Mouse (Mus musculus): ENCODE measurements around the gene Fahd2a. TPM values are rescaled to one million over a fixed set of nuclear protein-coding genes. Genes with fewer than 3 reads are reported as not detected.

Gene Fahd2a
- polyA plus RNA-seq (2014; fragmentation: Illumina TruSeq; extraction: RNeasy Lipid Tissue Mini Kit (QIAGEN cat#74804); ENCODE audit: low replicate concordance), result 3.5 TPM

DNA sequence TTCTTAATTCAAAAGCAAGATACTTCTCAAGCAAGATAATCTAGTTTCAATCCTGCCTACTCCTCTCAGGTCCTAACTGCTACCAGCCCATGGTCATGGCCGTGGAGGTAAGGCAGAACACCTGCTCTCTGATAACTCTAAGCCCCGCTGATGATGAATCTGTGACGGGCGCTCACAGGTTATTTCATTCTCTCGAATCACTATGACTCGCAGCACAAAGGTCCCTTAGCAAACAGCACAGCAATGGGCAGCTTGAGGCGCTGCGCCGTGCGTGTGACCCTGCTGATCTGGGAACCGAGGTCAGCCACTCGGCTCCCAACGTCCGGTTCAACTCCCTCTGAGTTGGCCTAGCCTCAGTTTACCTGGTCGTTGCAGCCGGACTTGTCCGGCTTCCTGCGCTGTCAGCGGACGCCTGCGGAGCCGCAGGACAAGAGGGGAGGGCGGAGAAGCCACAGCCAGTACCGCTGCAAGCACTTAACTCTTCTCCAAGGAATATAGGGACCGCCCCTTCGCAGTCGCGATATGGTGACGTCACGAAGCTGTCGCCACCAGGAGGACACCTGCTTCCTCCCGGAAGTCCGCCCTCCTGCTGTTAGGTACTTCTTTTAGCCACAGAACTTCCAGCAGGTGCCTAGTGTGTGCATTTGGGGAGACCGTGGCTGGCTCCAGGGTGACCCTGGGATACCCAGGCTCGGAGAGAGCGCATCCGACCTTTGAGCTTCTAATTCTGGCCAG is at the start of gene Fahd2a:
Gene Fahd2a (minus strand): TSS at position 511 of the 735 bp plus-strand sequence.

DNA sequence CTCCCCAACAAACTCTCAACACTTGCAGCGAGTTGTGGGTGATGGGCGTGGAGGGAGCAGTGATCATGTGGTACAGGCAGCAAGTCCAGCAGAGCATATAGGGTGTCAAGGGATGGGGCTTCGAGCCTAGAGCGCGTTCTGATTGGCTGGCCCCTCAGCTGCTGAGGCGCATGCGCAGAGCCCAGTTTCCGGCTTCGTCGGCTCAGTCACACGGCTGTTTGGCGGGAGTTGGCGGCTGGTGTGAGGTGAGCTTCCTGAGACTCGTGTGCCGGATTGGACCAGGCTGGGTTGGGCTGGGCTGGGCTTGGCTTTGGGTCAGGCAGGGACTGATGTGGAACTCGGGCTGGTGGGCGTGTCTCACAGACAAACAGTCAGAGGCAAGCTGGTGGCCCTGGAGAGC is 19.4 kb downstream of the Fahd2a start, which contains the start of gene Gpat2:
Gene Gpat2 (plus strand): TSS at position 223 of the 400 bp plus-strand sequence.

Other genes starting within 250 kb of the Fahd2a start
- 0.63 TPM for gene 1810024B03Rik, start 236.3 kb downstream of the Fahd2a start, polyA plus RNA-seq (2014; fragmentation: Illumina TruSeq; extraction: RNeasy Lipid Tissue Mini Kit (QIAGEN cat#74804); ENCODE audit: low replicate concordance)
- 16.6 TPM for gene Snrnp200, start 236.2 kb downstream of the Fahd2a start, polyA plus RNA-seq (2014; fragmentation: Illumina TruSeq; extraction: RNeasy Lipid Tissue Mini Kit (QIAGEN cat#74804); ENCODE audit: low replicate concordance)
- gene Ciao1, start 196.7 kb downstream of the Fahd2a start, polyA plus RNA-seq (2014; fragmentation: Illumina TruSeq; extraction: RNeasy Lipid Tissue Mini Kit (QIAGEN cat#74804); ENCODE audit: low replicate concordance), result 22.9 TPM
- 46.4 TPM for gene Tmem127, start 196.7 kb downstream of the Fahd2a start, polyA plus RNA-seq (2014; fragmentation: Illumina TruSeq; extraction: RNeasy Lipid Tissue Mini Kit (QIAGEN cat#74804); ENCODE audit: low replicate concordance)
- 123 TPM for gene Stard7, start 174.3 kb downstream of the Fahd2a start, polyA plus RNA-seq (2014; fragmentation: Illumina TruSeq; extraction: RNeasy Lipid Tissue Mini Kit (QIAGEN cat#74804); ENCODE audit: low replicate concordance)
- 0.82 TPM for gene Dusp2, start 108.4 kb downstream of the Fahd2a start, polyA plus RNA-seq (2014; fragmentation: Illumina TruSeq; extraction: RNeasy Lipid Tissue Mini Kit (QIAGEN cat#74804); ENCODE audit: low replicate concordance)
- not detected for gene Astl, start 105.9 kb downstream of the Fahd2a start, polyA plus RNA-seq (2014; fragmentation: Illumina TruSeq; extraction: RNeasy Lipid Tissue Mini Kit (QIAGEN cat#74804); ENCODE audit: low replicate concordance)
- gene Adra2b, start 81.4 kb downstream of the Fahd2a start, polyA plus RNA-seq (2014; fragmentation: Illumina TruSeq; extraction: RNeasy Lipid Tissue Mini Kit (QIAGEN cat#74804); ENCODE audit: low replicate concordance), result 0.11 TPM
- gene Gpat2, start 19.4 kb downstream of the Fahd2a start, polyA plus RNA-seq (2014; fragmentation: Illumina TruSeq; extraction: RNeasy Lipid Tissue Mini Kit (QIAGEN cat#74804); ENCODE audit: low replicate concordance), result not detected
- 0.78 TPM for gene Kcnip3, start 77.5 kb upstream of the Fahd2a start, polyA plus RNA-seq (2014; fragmentation: Illumina TruSeq; extraction: RNeasy Lipid Tissue Mini Kit (QIAGEN cat#74804); ENCODE audit: low replicate concordance)
- gene Prom2, start 96.9 kb upstream of the Fahd2a start, polyA plus RNA-seq (2014; fragmentation: Illumina TruSeq; extraction: RNeasy Lipid Tissue Mini Kit (QIAGEN cat#74804); ENCODE audit: low replicate concordance), result 0.11 TPM
- 3.0 TPM for gene Zfp661, start 142.5 kb upstream of the Fahd2a start, polyA plus RNA-seq (2014; fragmentation: Illumina TruSeq; extraction: RNeasy Lipid Tissue Mini Kit (QIAGEN cat#74804); ENCODE audit: low replicate concordance)
- 13.6 TPM for gene Mrps5, start 142.7 kb upstream of the Fahd2a start, polyA plus RNA-seq (2014; fragmentation: Illumina TruSeq; extraction: RNeasy Lipid Tissue Mini Kit (QIAGEN cat#74804); ENCODE audit: low replicate concordance)
- gene Mal, start 212.1 kb upstream of the Fahd2a start, polyA plus RNA-seq (2014; fragmentation: Illumina TruSeq; extraction: RNeasy Lipid Tissue Mini Kit (QIAGEN cat#74804); ENCODE audit: low replicate concordance), result 2.6 TPM